ENCODE assay signal across 9 mouse cellular contexts in the genomic region with DNA sequence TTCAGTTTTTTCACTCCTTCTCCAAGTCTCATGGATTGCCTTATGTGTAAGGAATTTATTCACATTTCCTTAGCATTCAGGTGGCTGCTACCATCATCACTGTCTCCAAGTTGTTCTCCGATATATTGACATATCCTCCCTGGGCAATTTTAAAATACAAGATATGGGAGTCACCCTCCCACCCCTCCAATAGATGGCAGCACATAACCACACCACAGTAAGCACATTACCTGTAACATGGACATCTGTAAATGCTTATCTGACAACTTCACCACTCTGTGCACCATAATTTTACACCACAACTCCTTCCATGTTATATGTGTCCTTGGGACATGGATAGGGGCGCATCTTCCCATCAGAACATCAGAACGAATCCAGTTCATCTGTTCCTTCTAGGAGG.
DNase-seq lines count a peak whose midpoint lies in the region; TF ChIP-seq lines count a peak whose summit lies in the region.
"Had no signal": no experiment of that assay in that cellular context is flagged by ENCODE, and none has a peak within 500 bp of the region (broad histone marks: within the 10 kb centered on the region; RNA-seq: fewer than 3 reads in every experiment).

No protein-coding gene starts in this region.

- no peak overlapping the region for H3K4me3 ChIP-seq in left cerebral cortex, adult 2 months
- no peak overlapping the region for H3K4me3 ChIP-seq in E14TG2a.4 (replicated peaks; ENCODE audit: low read length)
- H3K4me3 ChIP-seq in forebrain, embryonic 10.5 days = no peak overlapping the region
- H3K4me3 ChIP-seq: hindbrain, embryonic 10.5 days had no signal

- no peaks in the 10 kb centered on the region for H3K36me3 ChIP-seq in E14TG2a.4 (ENCODE audit: insufficient read depth, low read length)
- H3K36me3 ChIP-seq in forebrain, embryonic 10.5 days (replicated peaks) = no peaks in the 10 kb centered on the region
- H3K36me3 ChIP-seq: hindbrain, embryonic 10.5 days had no signal

- no peaks in the 10 kb centered on the region for H3K27me3 ChIP-seq in E14TG2a.4 (ENCODE audit: insufficient read depth, low read length)
- no peaks in the 10 kb centered on the region for H3K27me3 ChIP-seq in forebrain, embryonic 10.5 days (ENCODE audit: poor library complexity, severe bottlenecking)

- no peak overlapping the region for H3K27ac ChIP-seq in left cerebral cortex, adult 2 months
- H3K27ac ChIP-seq in forebrain, embryonic 10.5 days = no peak overlapping the region
- H3K27ac ChIP-seq: hindbrain, embryonic 10.5 days had no signal

- TF ChIP-seq CTCF in left cerebral cortex, adult 2 months (IDR thresholded peaks at IDR 0.05) = peak; percentile 64
- TF ChIP-seq CTCF in E14TG2a.4 (conservative IDR thresholded peaks at IDR 0.05; ENCODE audit: low read length) = peak; percentile 24; the same call in 1 of the 2 replicates

- peak; percentile 6 to 7 for DNase-seq in cerebellum, postnatal 10 days
- no peak for DNase-seq in cerebellum, adult 11-12 months
- peak in 1 of 2 experiments; percentile 15 for DNase-seq in left cerebral cortex, adult 2 months (ENCODE audit: extremely low spot score in 1 of 2, low spot score in 2 of 2)
- no peak for DNase-seq in left cerebral cortex, postnatal 14 days (ENCODE audit: low spot score in 2 of 2)
- DNase-seq in fibroblast of lung, adult 2 months (ENCODE audit: low read depth) = peak; percentile 1
- no peak for DNase-seq in spleen, postnatal 10 days (ENCODE audit: low spot score in 2 of 2)
- no peak for DNase-seq in forebrain, embryonic 10.5 days (ENCODE audit: extremely low spot score, low spot score)

- WGBS in forebrain, embryonic 10.5 days = 92% methylated on average over 3 of the region's 3 CpGs

- no peaks in the 10 kb centered on the region for H3K9me3 ChIP-seq in E14TG2a.4 (ENCODE audit: low read length)
- H3K9me3 ChIP-seq in forebrain, embryonic 10.5 days = no peaks in the 10 kb centered on the region
- H3K9me3 ChIP-seq: hindbrain, embryonic 10.5 days had no signal

- intact Hi-C loops in left cerebral cortex, adult 2 months (cut with DNase I) = loop anchor here (1.0 to 5.0 kb wide), 2 partner anchors 701 to 861 kb away; no protein-coding TSS in a partner anchor
- intact Hi-C loops in left cerebral cortex, postnatal 14 days (cut with DNase I) = no loop called here

- no peaks in the 10 kb centered on the region for H3K4me1 ChIP-seq in E14TG2a.4 (replicated peaks; ENCODE audit: low read depth, low read length)
- no peaks in the 10 kb centered on the region for H3K4me1 ChIP-seq in forebrain, embryonic 10.5 days
- H3K4me1 ChIP-seq: hindbrain, embryonic 10.5 days had no signal

Comparison
In these comparisons a context has a peak if more than half of its experiments do, and no peak if none do; other contexts are left out.
1. DNase-seq: peak in cerebellum, postnatal 10 days (2 of 2) and fibroblast of lung, adult 2 months (single experiment); none in cerebellum, adult 11-12 months (single experiment), left cerebral cortex, postnatal 14 days (0 of 2), spleen, postnatal 10 days (0 of 2) and forebrain, embryonic 10.5 days (single experiment).